Mouse (Mus musculus): ENCODE results near the gene Ints12.

GRCm38 (mm10) chr3:133154683-133155082 lies 63.0 kb downstream of the Ints12 start:
- TF ChIP-seq CTCF (IDR thresholded peaks at IDR 0.05; ENCODE audit: insufficient read depth, low read depth, low read length) (no peak), POLR2A (IDR thresholded peaks at IDR 0.05; ENCODE audit: insufficient read depth, low read depth, low read length) (no peak)

All from olfactory bulb, adult 2 months (tissue).